Mouse (Mus musculus) urinary bladder, postnatal 36 days (tissue): ENCODE data around the gene Serinc3.
A peak's percentile ranks its signal among the peaks of the same experiment; 100 is the strongest.
"Not testable (repeated sequence)": the region's sequence is repeated elsewhere in the genome, so short reads cannot be mapped to it uniquely, and the experiment has no call there.

Source experiments
- DNase-seq, 2 experiments: peaks; one replicate each; pipeline ENCODE4 v3.0.0; 2022; ENCODE audit warnings: low spot score in 2 of 2, mixed read lengths in 1 of 2

The Serinc3 gene

GRCm38 (mm10) chr2:163662698-163663221, 17.8 kb upstream of the Serinc3 start:
- DNase-seq: no peak

GRCm38 (mm10) chr2:163662076-163662475, 17.1 kb upstream of the Serinc3 start:
- DNase-seq: no peak

GRCm38 (mm10) chr2:163661371-163661850, 16.5 kb upstream of the Serinc3 start:
- no peak for DNase-seq

- no peak for DNase-seq
Measured at GRCm38 (mm10) chr2:163660103-163660701, 15.3 kb upstream of the Serinc3 start.

GRCm38 (mm10) chr2:163659431-163659830, 14.5 kb upstream of the Serinc3 start:
- no peak for DNase-seq

- DNase-seq: no peak
Measured at GRCm38 (mm10) chr2:163658941-163659340, 14.0 kb upstream of the Serinc3 start.

- DNase-seq: peak; percentile 68 to 81
Measured at GRCm38 (mm10) chr2:163657975-163658886, 13.3 kb upstream of the Serinc3 start, which contains the start of gene Pkig. TSS of gene Pkig (plus strand) at chr2:163658386.

GRCm38 (mm10) chr2:163657486-163657885, 12.6 kb upstream of the Serinc3 start:
- DNase-seq: no peak

GRCm38 (mm10) chr2:163655699-163656098, 10.8 kb upstream of the Serinc3 start:
- DNase-seq: not testable (repeated sequence)

- no peak for DNase-seq
Measured at GRCm38 (mm10) chr2:163646461-163647080, 1.6 kb upstream of the Serinc3 start.

- no peak for DNase-seq
Measured at GRCm38 (mm10) chr2:163645700-163646460, 949 bp upstream of the Serinc3 start.

- no peak for DNase-seq
Measured at GRCm38 (mm10) chr2:163644047-163644446, 884 bp downstream of the Serinc3 start.

GRCm38 (mm10) chr2:163643576-163643971, 1.4 kb downstream of the Serinc3 start:
- no peak for DNase-seq

- peak; percentile 32 to 66 for DNase-seq
Measured at GRCm38 (mm10) chr2:163642685-163643575, 2.0 kb downstream of the Serinc3 start.

- no peak for DNase-seq
Measured at GRCm38 (mm10) chr2:163641681-163642080, 3.2 kb downstream of the Serinc3 start.

- DNase-seq: no peak
Measured at GRCm38 (mm10) chr2:163640493-163640892, 4.4 kb downstream of the Serinc3 start.

GRCm38 (mm10) chr2:163637655-163638266, 7.2 kb downstream of the Serinc3 start:
- DNase-seq: no peak

GRCm38 (mm10) chr2:163636057-163636456, 8.9 kb downstream of the Serinc3 start:
- DNase-seq: no peak

- no peak for DNase-seq
Measured at GRCm38 (mm10) chr2:163634211-163634610, 10.7 kb downstream of the Serinc3 start.

GRCm38 (mm10) chr2:163631715-163632114, 13.2 kb downstream of the Serinc3 start:
- no peak for DNase-seq
